Mouse (Mus musculus) large intestine, adult 2 months (tissue): ENCODE measurements around the gene Snx33. TPM values are rescaled to one million over a fixed set of nuclear protein-coding genes. Genes with fewer than 3 reads are reported as not detected.

ENCODE experiments used
- DNase-seq: peaks from one replicate; pipeline ENCODE4 v3.0.0-alpha.2; 2012; ENCODE audit warnings: low read depth, low spot score
- WGBS: fragments of 180-500 bp; shearing (Covaris S2); methylation state at CpG from one replicate; pipeline ENCODE4 v1.1.7; 2018; 5-methylcytosine and 5-hydroxymethylcytosine counted together
- polyA plus RNA-seq: library from polyadenylated mRNA; depleted of rRNA; stranded (reverse); fragments of >200 nt; gene quantifications from 2 replicates; pipeline ENCODE4 v1.2.3, GENCODE M21; 2012; rRNA removed

The Snx33 gene
- polyA plus RNA-seq, 1 experiment: 4.7 TPM

GRCm38 (mm10) chr9:56868292-56868691, 59.9 kb downstream of the Snx33 start:
- 64% methylated on average over 6 of the region's 6 CpGs for WGBS
- DNase-seq: no peak

Other genes starting within 250 kb of the Snx33 start
- 0.49 and 0.72 TPM in 2 replicates for gene Lingo1, start 131.9 kb downstream of the Snx33 start, polyA plus RNA-seq
- gene Odf3l1, start 63.7 kb downstream of the Snx33 start, polyA plus RNA-seq: 2.2 and 3.0 TPM in 2 replicates
- gene Cspg4, start 63.3 kb downstream of the Snx33 start, polyA plus RNA-seq: 7.7 and 9.0 TPM in 2 replicates
- gene Imp3, start 9.1 kb upstream of the Snx33 start, polyA plus RNA-seq: 117 and 124 TPM in 2 replicates
- 3.2 and 3.9 TPM in 2 replicates for gene Snupn, start 22.5 kb upstream of the Snx33 start, polyA plus RNA-seq
- 12.0 and 14.2 TPM in 2 replicates for gene Ptpn9, start 66.6 kb upstream of the Snx33 start, polyA plus RNA-seq
- gene Sin3a, start 143.7 kb upstream of the Snx33 start, polyA plus RNA-seq: 25.4 and 48.5 TPM in 2 replicates
- gene Man2c1, start 202.3 kb upstream of the Snx33 start, polyA plus RNA-seq: 90.5 and 106 TPM in 2 replicates
- 12.0 and 12.8 TPM in 2 replicates for gene Neil1, start 219.9 kb upstream of the Snx33 start, polyA plus RNA-seq
- 134 and 148 TPM in 2 replicates for gene Commd4, start 230.0 kb upstream of the Snx33 start, polyA plus RNA-seq